Comparison of ENCODE assay signal across 28 mouse cellular contexts in the genomic region with DNA sequence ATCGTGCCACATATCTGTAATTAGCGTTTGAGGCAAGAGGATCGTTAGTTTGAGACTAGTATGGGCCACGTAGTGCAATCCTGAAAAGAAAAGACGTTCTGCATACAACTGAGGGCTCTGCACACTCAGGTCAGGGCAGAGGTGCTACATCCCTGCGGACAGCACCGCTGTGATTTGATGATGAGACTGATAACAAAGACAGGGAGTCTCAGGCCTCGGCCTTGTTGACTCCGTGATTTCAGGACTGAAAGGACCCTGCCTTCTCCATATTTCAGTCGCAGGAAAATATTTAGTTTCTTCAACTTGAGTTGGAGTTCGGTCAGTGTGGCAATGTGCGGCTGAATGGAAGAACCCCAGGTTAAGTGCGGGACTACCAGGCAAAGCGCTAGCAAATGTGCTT.
"Had no signal": no experiment of that assay in that cellular context is flagged by ENCODE, and none has a peak within 500 bp of the region (broad histone marks: within the 10 kb centered on the region; RNA-seq: fewer than 3 reads in every experiment).

No protein-coding gene starts in this region.

- DNase-seq: left cerebral cortex, postnatal 4 days; liver; liver, embryonic 13.5 days; liver, postnatal 0 days; lung, adult 18-20 months; lung, adult 2 months; lung, embryonic 14.5 days; lung, postnatal 10 days; lung, postnatal 14 days; lung, postnatal 36 days; lung, postnatal 4 days; midbrain, embryonic 14.5 days had no signal

- H3K27ac ChIP-seq: limb, embryonic 10.5 days; limb, embryonic 15.5 days; liver, embryonic 12.5 days; liver, embryonic 13.5 days; liver, embryonic 14.5 days; liver, embryonic 15.5 days; lung, embryonic 15.5 days; macrophage; midbrain, embryonic 10.5 days; midbrain, embryonic 12.5 days; midbrain, embryonic 13.5 days; midbrain, embryonic 15.5 days; neural tube, embryonic 12.5 days had no signal

- H3K4me1 ChIP-seq: limb, embryonic 15.5 days; liver, embryonic 12.5 days; liver, embryonic 13.5 days; liver, embryonic 15.5 days; neural tube, embryonic 12.5 days had no signal

- H3K36me3 ChIP-seq: limb, embryonic 10.5 days; limb, embryonic 12.5 days; limb, embryonic 13.5 days; limb, embryonic 15.5 days; liver, embryonic 12.5 days; liver, embryonic 13.5 days; liver, embryonic 15.5 days; lung, embryonic 15.5 days; midbrain, embryonic 10.5 days; midbrain, embryonic 12.5 days; midbrain, embryonic 13.5 days; midbrain, embryonic 15.5 days; neural tube, embryonic 12.5 days had no signal

- H3K4me3 ChIP-seq: limb, embryonic 10.5 days; limb, embryonic 12.5 days; limb, embryonic 13.5 days; limb, embryonic 15.5 days; liver, embryonic 12.5 days; liver, embryonic 13.5 days; liver, embryonic 15.5 days; lung, embryonic 15.5 days; megakaryocyte, embryonic 14.5 days; midbrain, embryonic 10.5 days; midbrain, embryonic 12.5 days; midbrain, embryonic 13.5 days; midbrain, embryonic 15.5 days; myocyte; neural tube, embryonic 12.5 days had no signal

- H3K27me3 ChIP-seq: limb, embryonic 12.5 days; limb, embryonic 15.5 days; liver, embryonic 12.5 days; liver, embryonic 13.5 days; liver, embryonic 15.5 days; lung, embryonic 15.5 days; megakaryocyte, embryonic 14.5 days; midbrain, embryonic 12.5 days; midbrain, embryonic 13.5 days; midbrain, embryonic 15.5 days; neural tube, embryonic 12.5 days had no signal

- H3K9me3 ChIP-seq: limb, embryonic 10.5 days; limb, embryonic 12.5 days; limb, embryonic 13.5 days; limb, embryonic 15.5 days; liver, embryonic 12.5 days; liver, embryonic 13.5 days; liver, embryonic 15.5 days; lung, embryonic 15.5 days; megakaryocyte, embryonic 14.5 days; midbrain, embryonic 10.5 days; midbrain, embryonic 12.5 days; midbrain, embryonic 13.5 days; midbrain, embryonic 15.5 days; neural tube, embryonic 12.5 days had no signal

- H3K9ac ChIP-seq: limb, embryonic 12.5 days; limb, embryonic 13.5 days; limb, embryonic 15.5 days; liver, embryonic 12.5 days; liver, embryonic 13.5 days; liver, embryonic 14.5 days; liver, embryonic 15.5 days; liver, postnatal 0 days; lung, embryonic 14.5 days; lung, embryonic 15.5 days; midbrain, embryonic 12.5 days; midbrain, embryonic 13.5 days; midbrain, embryonic 15.5 days; neural tube, embryonic 12.5 days had no signal
